Mouse (Mus musculus): Measurements from ENCODE around the gene Zbtb46. TPM values are rescaled to one million over a fixed set of nuclear protein-coding genes. Genes with fewer than 3 reads are reported as not detected.

Zbtb46 gene
- polyA plus RNA-seq, 1 experiment from 2014 or later: 3.8 TPM

GRCm38 (mm10) chr2:181423834-181424233 lies 35.4 kb downstream of the Zbtb46 start:
- Histone ChIP-seq H3K4me1 (no peaks in the 10 kb centered on the region), H3K9me3 (no peaks in the 10 kb centered on the region), H3K27me3 (no peaks in the 10 kb centered on the region), H3K9ac (no peak overlapping the region), H3K27ac (no peak overlapping the region), H3K36me3 (no peaks in the 10 kb centered on the region), H3K4me3 (no peak overlapping the region), H3K4me2 (no peak overlapping the region)
- WGBS: 90% methylated on average over 9 of the region's 9 CpGs
- ATAC-seq (ENCODE audit: insufficient number of reproducible peaks, insufficient read depth, low FRiP score, low TSS enrichment, low read depth): no peak

- no peaks in the 10 kb centered on the region for H3K4me1 ChIP-seq
- no peak for ATAC-seq (ENCODE audit: insufficient number of reproducible peaks, insufficient read depth, low FRiP score, low TSS enrichment, low read depth)
- no peaks in the 10 kb centered on the region for H3K27me3 ChIP-seq
- H3K4me3 ChIP-seq: no peak overlapping the region
- H3K9me3 ChIP-seq: no peaks in the 10 kb centered on the region
- H3K36me3 ChIP-seq: no peaks in the 10 kb centered on the region
- no peak overlapping the region for H3K27ac ChIP-seq
- H3K9ac ChIP-seq: no peak overlapping the region
- no peak overlapping the region for H3K4me2 ChIP-seq
- 59% methylated on average over 4 of the region's 4 CpGs for WGBS
Measured at GRCm38 (mm10) chr2:181420903-181421638, 38.2 kb downstream of the Zbtb46 start.

GRCm38 (mm10) chr2:181420426-181420825 lies 38.8 kb downstream of the Zbtb46 start:
- H3K27ac ChIP-seq: no peak overlapping the region
- H3K27me3 ChIP-seq: no peaks in the 10 kb centered on the region
- H3K4me3 ChIP-seq: no peak overlapping the region
- H3K9me3 ChIP-seq: no peaks in the 10 kb centered on the region
- no peak overlapping the region for H3K9ac ChIP-seq
- H3K4me2 ChIP-seq: no peak overlapping the region
- no peaks in the 10 kb centered on the region for H3K4me1 ChIP-seq
- no peak for ATAC-seq (ENCODE audit: insufficient number of reproducible peaks, insufficient read depth, low FRiP score, low TSS enrichment, low read depth)
- no peaks in the 10 kb centered on the region for H3K36me3 ChIP-seq
- WGBS: 84% methylated on average over 4 of the region's 4 CpGs

GRCm38 (mm10) chr2:181419359-181419758 lies 39.9 kb downstream of the Zbtb46 start:
- H3K4me3 ChIP-seq: no peak overlapping the region
- no peaks in the 10 kb centered on the region for H3K27me3 ChIP-seq
- no peaks in the 10 kb centered on the region for H3K4me1 ChIP-seq
- ATAC-seq (ENCODE audit: insufficient number of reproducible peaks, insufficient read depth, low FRiP score, low TSS enrichment, low read depth): no peak
- H3K36me3 ChIP-seq: no peaks in the 10 kb centered on the region
- no peak overlapping the region for H3K9ac ChIP-seq
- no peak overlapping the region for H3K4me2 ChIP-seq
- H3K9me3 ChIP-seq: no peaks in the 10 kb centered on the region
- H3K27ac ChIP-seq: no peak overlapping the region
- WGBS: 75% methylated on average over 7 of the region's 7 CpGs

GRCm38 (mm10) chr2:181415945-181416344 lies 43.3 kb downstream of the Zbtb46 start:
- no peaks in the 10 kb centered on the region for H3K9me3 ChIP-seq
- H3K9ac ChIP-seq: no peak overlapping the region
- H3K27ac ChIP-seq: no peak overlapping the region
- no peak overlapping the region for H3K4me3 ChIP-seq
- no peak for ATAC-seq (ENCODE audit: insufficient number of reproducible peaks, insufficient read depth, low FRiP score, low TSS enrichment, low read depth)
- no peaks in the 10 kb centered on the region for H3K4me1 ChIP-seq
- H3K36me3 ChIP-seq: no peaks in the 10 kb centered on the region
- no peaks in the 10 kb centered on the region for H3K27me3 ChIP-seq
- WGBS: 51% methylated on average over 3 of the region's 3 CpGs
- no peak overlapping the region for H3K4me2 ChIP-seq

GRCm38 (mm10) chr2:181413141-181413540 lies 46.1 kb downstream of the Zbtb46 start:
- Histone ChIP-seq H3K4me3 (no peak overlapping the region), H3K4me1 (no peaks in the 10 kb centered on the region)

GRCm38 (mm10) chr2:181410760-181411473 lies 48.3 kb downstream of the Zbtb46 start:
- H3K27me3 ChIP-seq: no peaks in the 10 kb centered on the region
- no peaks in the 10 kb centered on the region for H3K36me3 ChIP-seq
- no peak overlapping the region for H3K4me2 ChIP-seq
- ATAC-seq (ENCODE audit: insufficient number of reproducible peaks, insufficient read depth, low FRiP score, low TSS enrichment, low read depth): no peak
- H3K27ac ChIP-seq: no peak overlapping the region
- no peak overlapping the region for H3K4me3 ChIP-seq
- no peaks in the 10 kb centered on the region for H3K9me3 ChIP-seq
- no peak overlapping the region for H3K9ac ChIP-seq
- no peaks in the 10 kb centered on the region for H3K4me1 ChIP-seq
- 51% methylated on average over 4 of the region's 4 CpGs for WGBS

More at GRCm38 (mm10) chr2:181413141-181413540, 46.1 kb downstream of the Zbtb46 start:
- ATAC-seq (ENCODE audit: insufficient number of reproducible peaks, insufficient read depth, low FRiP score, low TSS enrichment, low read depth): no peak
- Histone ChIP-seq H3K36me3 (no peaks in the 10 kb centered on the region), H3K27ac (no peak overlapping the region), H3K9ac (no peak overlapping the region), H3K9me3 (no peaks in the 10 kb centered on the region), H3K4me2 (no peak overlapping the region), H3K27me3 (no peaks in the 10 kb centered on the region)
- 24% methylated on average over 2 of the region's 2 CpGs for WGBS

GRCm38 (mm10) chr2:181409643-181410042 lies 49.6 kb downstream of the Zbtb46 start:
- H3K36me3 ChIP-seq: no peaks in the 10 kb centered on the region
- no peaks in the 10 kb centered on the region for H3K4me1 ChIP-seq
- no peak for ATAC-seq (ENCODE audit: insufficient number of reproducible peaks, insufficient read depth, low FRiP score, low TSS enrichment, low read depth)
- no peak overlapping the region for H3K27ac ChIP-seq
- no peaks in the 10 kb centered on the region for H3K9me3 ChIP-seq
- H3K9ac ChIP-seq: no peak overlapping the region
- WGBS: 80% methylated on average over 7 of the region's 7 CpGs
- no peak overlapping the region for H3K4me3 ChIP-seq
- no peak overlapping the region for H3K4me2 ChIP-seq
- H3K27me3 ChIP-seq: no peaks in the 10 kb centered on the region

- no peak overlapping the region for H3K4me3 ChIP-seq
- WGBS: 86% methylated on average over 3 of the region's 3 CpGs
- ATAC-seq (ENCODE audit: insufficient number of reproducible peaks, insufficient read depth, low FRiP score, low TSS enrichment, low read depth): no peak
- H3K9ac ChIP-seq: no peak overlapping the region
- no peak overlapping the region for H3K27ac ChIP-seq
- H3K27me3 ChIP-seq: no peaks in the 10 kb centered on the region
- no peaks in the 10 kb centered on the region for H3K9me3 ChIP-seq
- no peak overlapping the region for H3K4me2 ChIP-seq
- H3K4me1 ChIP-seq: no peaks in the 10 kb centered on the region
- H3K36me3 ChIP-seq: no peaks in the 10 kb centered on the region
Measured at GRCm38 (mm10) chr2:181403722-181404121, 55.5 kb downstream of the Zbtb46 start.

GRCm38 (mm10) chr2:181401497-181401896 lies 57.7 kb downstream of the Zbtb46 start:
- no peak for ATAC-seq (ENCODE audit: insufficient number of reproducible peaks, insufficient read depth, low FRiP score, low TSS enrichment, low read depth)
- WGBS: 41% methylated on average over 1 of the region's 1 CpGs
- H3K36me3 ChIP-seq: no peaks in the 10 kb centered on the region
- no peaks in the 10 kb centered on the region for H3K9me3 ChIP-seq
- H3K4me2 ChIP-seq: no peak overlapping the region
- H3K27me3 ChIP-seq: no peaks in the 10 kb centered on the region
- no peak overlapping the region for H3K4me3 ChIP-seq
- no peak overlapping the region for H3K27ac ChIP-seq
- H3K4me1 ChIP-seq: no peaks in the 10 kb centered on the region
- H3K9ac ChIP-seq: no peak overlapping the region

GRCm38 (mm10) chr2:181397207-181397761 lies 61.9 kb downstream of the Zbtb46 start:
- Histone ChIP-seq H3K4me1 (no peaks in the 10 kb centered on the region), H3K9ac (no peak overlapping the region), H3K4me2 (no peak overlapping the region), H3K27me3 (no peaks in the 10 kb centered on the region), H3K27ac (no peak overlapping the region), H3K36me3 (no peaks in the 10 kb centered on the region), H3K9me3 (no peaks in the 10 kb centered on the region), H3K4me3 (no peak overlapping the region)
- ATAC-seq (ENCODE audit: insufficient number of reproducible peaks, insufficient read depth, low FRiP score, low TSS enrichment, low read depth): no peak
- 75% methylated on average over 5 of the region's 5 CpGs for WGBS

GRCm38 (mm10) chr2:181394086-181394485 lies 65.1 kb downstream of the Zbtb46 start:
- Histone ChIP-seq H3K4me2 (no peak overlapping the region), H3K4me3 (no peak overlapping the region), H3K9me3 (no peaks in the 10 kb centered on the region), H3K27me3 (no peaks in the 10 kb centered on the region), H3K36me3 (0 out of 2 replicates have a peak, but pooled peaks cover 5% of the 10 kb centered on the region), H3K9ac (no peak overlapping the region), H3K4me1 (no peaks in the 10 kb centered on the region), H3K27ac (no peak overlapping the region)
- ATAC-seq (ENCODE audit: insufficient number of reproducible peaks, insufficient read depth, low FRiP score, low TSS enrichment, low read depth): no peak
- WGBS: 89% methylated on average over 3 of the region's 3 CpGs
